Mouse (Mus musculus): ENCODE results near the gene Tctex1d4. TPM values are rescaled to one million over a fixed set of nuclear protein-coding genes. Genes with fewer than 3 reads are reported as not detected.

Gene Tctex1d4
- polyA plus RNA-seq (2012; rRNA removed): 0.12 TPM in 1 of 2 replicates, not detected in the other

GRCm38 (mm10) chr4:117126675-117127290 is at the start of gene Tctex1d4:
Gene Tctex1d4 (plus strand): TSS chr4:117126794.

GRCm38 (mm10) chr4:117095551-117096452 is 30.8 kb upstream of the Tctex1d4 start, which contains the start of gene Ptch2:
Gene Ptch2 (plus strand): TSS chr4:117096075.

GRCm38 (mm10) chr4:117125348-117125909 is 1.2 kb upstream of the Tctex1d4 start, which contains the start of gene Btbd19:
Gene Btbd19 (minus strand): TSS chr4:117125725.

GRCm38 (mm10) chr4:117133817-117134600 is 7.4 kb downstream of the Tctex1d4 start, which contains the start of gene Plk3:
Gene Plk3 (minus strand): TSS chr4:117133963.

GRCm38 (mm10) chr4:117155792-117156355 is 29.3 kb downstream of the Tctex1d4 start, which contains the start of gene Rps8:
Gene Rps8 (minus strand): TSS chr4:117156243.

Other genes with a start within 250 kb of the Tctex1d4 start
- gene Zswim5, start 249.4 kb upstream of the Tctex1d4 start, polyA plus RNA-seq (2012; rRNA removed): 13.2 and 16.7 TPM in 2 replicates
- 110 and 144 TPM in 2 replicates for gene Urod, start 132.4 kb upstream of the Tctex1d4 start, polyA plus RNA-seq (2012; rRNA removed)
- gene Hectd3, start 131.5 kb upstream of the Tctex1d4 start, polyA plus RNA-seq (2012; rRNA removed): 19.0 and 23.6 TPM in 2 replicates
- gene Eif2b3, start 107.4 kb upstream of the Tctex1d4 start, polyA plus RNA-seq (2012; rRNA removed): 32.6 and 34.8 TPM in 2 replicates
- 7.6 and 11.2 TPM in 2 replicates for gene Ptch2, start 30.7 kb upstream of the Tctex1d4 start, polyA plus RNA-seq (2012; rRNA removed)
- gene Btbd19, start 1.1 kb upstream of the Tctex1d4 start, polyA plus RNA-seq (2012; rRNA removed): 7.0 and 7.2 TPM in 2 replicates
- gene Plk3, start 7.2 kb downstream of the Tctex1d4 start, polyA plus RNA-seq (2012; rRNA removed): 19.4 and 24.6 TPM in 2 replicates
- 1,842 and 2,075 TPM in 2 replicates for gene Rps8, start 29.4 kb downstream of the Tctex1d4 start, polyA plus RNA-seq (2012; rRNA removed)
- 66.2 and 72.0 TPM in 2 replicates for gene Kif2c, start 55.8 kb downstream of the Tctex1d4 start, polyA plus RNA-seq (2012; rRNA removed)
- gene Tmem53, start 125.2 kb downstream of the Tctex1d4 start, polyA plus RNA-seq (2012; rRNA removed): 3.4 and 6.9 TPM in 2 replicates
- gene Armh1, start 125.3 kb downstream of the Tctex1d4 start, polyA plus RNA-seq (2012; rRNA removed): 0.38 and 0.40 TPM in 2 replicates